Mouse (Mus musculus) forebrain, embryonic 12.5 days (tissue): ENCODE results near the gene Rdh14. TPM values are rescaled to one million over a fixed set of nuclear protein-coding genes. Genes with fewer than 3 reads are reported as not detected.
A peak's percentile ranks its signal among the peaks of the same experiment; 100 is the strongest.

Source experiments
- ATAC-seq: fragments of 200-750 bp; cut with Nextera tagmentation; 2 replicates; pipeline ENCODE4 v1.8.0; 2017; ENCODE audit warnings: moderate TSS enrichment; ENCODE audit not compliant: low FRiP score
- H3K27ac ChIP-seq: fragments of 300-500 bp; sonication (generic); 2 replicates; pipeline ENCODE4 v1.5.1; 2016; ENCODE audit warnings: mild to moderate bottlenecking
- H3K27me3 ChIP-seq: fragments of 300-500 bp; sonication (generic); 2 replicates; pipeline ENCODE4 v1.6.1; 2016; ENCODE audit warnings: mild to moderate bottlenecking
- H3K36me3 ChIP-seq: fragments of 300-500 bp; sonication (generic); replicated peaks from 2 replicates; pipeline ENCODE4 v1.6.1; 2016; ENCODE audit warnings: mild to moderate bottlenecking
- H3K4me1 ChIP-seq: fragments of 300-500 bp; sonication (generic); 2 replicates; pipeline ENCODE4 v1.6.1; 2016
- H3K4me2 ChIP-seq: fragments of 300-500 bp; sonication (generic); 2 replicates; pipeline ENCODE4 v1.6.1; 2016; ENCODE audit warnings: mild to moderate bottlenecking, moderate library complexity
- H3K4me3 ChIP-seq: fragments of 300-500 bp; sonication (generic); replicated peaks from 2 replicates; pipeline ENCODE4 v1.5.1; 2016; ENCODE audit warnings: mild to moderate bottlenecking
- H3K9ac ChIP-seq: fragments of 300-500 bp; sonication (generic); 2 replicates; pipeline ENCODE4 v1.6.1; 2016; ENCODE audit warnings: mild to moderate bottlenecking
- H3K9me3 ChIP-seq: fragments of 300-500 bp; sonication (generic); 2 replicates; pipeline ENCODE4 v1.6.1; 2016
- WGBS: fragments of 180-500 bp; shearing (Covaris S2); methylation state at CpG from one replicate; pipeline ENCODE4 v1.1.7; 2016; 5-methylcytosine and 5-hydroxymethylcytosine counted together
- polyA plus RNA-seq: library from polyadenylated mRNA; unstranded; fragments of >200 nt; fragmentation: Nextera tagmentation; extraction: Ambion mirVana; gene quantifications from 2 replicates; pipeline ENCODE4 v1.2.1, GENCODE M21; 2016

Gene Rdh14
- polyA plus RNA-seq, 1 experiment from 2014 or later, result 26.1 TPM

DNA sequence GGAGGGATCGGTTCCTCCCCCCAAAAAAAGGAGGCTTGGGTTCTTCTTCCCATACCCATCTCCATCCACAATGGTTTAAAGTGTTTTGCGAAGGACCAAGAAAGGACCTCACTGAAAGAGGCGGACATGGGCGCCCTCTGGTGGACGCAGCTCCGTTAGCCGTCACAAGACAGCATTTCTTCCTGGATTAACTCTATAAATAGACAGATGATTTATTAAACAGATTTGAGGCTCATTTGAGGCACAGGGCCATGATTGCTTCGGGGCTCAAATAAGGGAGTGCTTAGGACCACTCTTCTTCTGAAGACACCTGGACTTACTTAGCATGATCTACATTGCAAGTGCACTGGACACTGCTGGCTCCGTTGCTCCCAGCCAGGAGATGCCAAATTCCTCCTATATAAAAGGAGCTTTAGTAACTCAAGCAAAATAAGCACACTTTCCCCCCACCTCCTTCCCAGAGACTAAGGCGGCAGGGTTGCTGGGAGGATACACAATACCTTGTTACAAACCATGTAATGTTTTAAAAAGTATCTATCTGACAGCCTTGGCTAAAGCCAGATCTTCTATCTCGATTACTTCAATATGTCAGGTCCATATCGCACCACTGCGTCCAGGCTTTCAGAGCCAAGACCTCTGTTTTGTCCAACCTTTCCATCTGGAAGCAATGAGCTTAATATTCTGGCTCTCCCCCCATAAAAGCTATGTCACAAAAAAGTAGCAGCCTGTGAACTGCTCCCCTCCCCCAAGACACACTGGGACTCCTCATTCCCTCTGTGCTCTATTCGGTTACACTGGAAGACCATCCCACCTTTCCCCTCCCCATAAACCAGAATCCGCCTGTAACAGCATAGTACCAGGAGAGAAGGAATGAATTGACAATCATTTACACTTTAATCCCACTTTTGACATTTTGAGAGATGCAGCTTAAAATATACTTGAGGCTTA, 47.8 kb downstream of the Rdh14 start:
- no peak overlapping the region for H3K4me2 ChIP-seq
- no peak overlapping the region for H3K4me3 ChIP-seq
- peaks cover 14% of the 10 kb centered on the region; the same call in 1 of the 2 replicates for H3K27me3 ChIP-seq
- H3K9ac ChIP-seq, result no peak overlapping the region
- peaks cover 7% of the 10 kb centered on the region; the same call in 1 of the 2 replicates for H3K4me1 ChIP-seq
- 27% methylated on average over 15 of the region's 15 CpGs for WGBS
- no peaks in the 10 kb centered on the region for H3K9me3 ChIP-seq
- H3K27ac ChIP-seq, result no peak overlapping the region
- no peaks in the 10 kb centered on the region for H3K36me3 ChIP-seq
- peak; percentile 65 for ATAC-seq

DNA sequence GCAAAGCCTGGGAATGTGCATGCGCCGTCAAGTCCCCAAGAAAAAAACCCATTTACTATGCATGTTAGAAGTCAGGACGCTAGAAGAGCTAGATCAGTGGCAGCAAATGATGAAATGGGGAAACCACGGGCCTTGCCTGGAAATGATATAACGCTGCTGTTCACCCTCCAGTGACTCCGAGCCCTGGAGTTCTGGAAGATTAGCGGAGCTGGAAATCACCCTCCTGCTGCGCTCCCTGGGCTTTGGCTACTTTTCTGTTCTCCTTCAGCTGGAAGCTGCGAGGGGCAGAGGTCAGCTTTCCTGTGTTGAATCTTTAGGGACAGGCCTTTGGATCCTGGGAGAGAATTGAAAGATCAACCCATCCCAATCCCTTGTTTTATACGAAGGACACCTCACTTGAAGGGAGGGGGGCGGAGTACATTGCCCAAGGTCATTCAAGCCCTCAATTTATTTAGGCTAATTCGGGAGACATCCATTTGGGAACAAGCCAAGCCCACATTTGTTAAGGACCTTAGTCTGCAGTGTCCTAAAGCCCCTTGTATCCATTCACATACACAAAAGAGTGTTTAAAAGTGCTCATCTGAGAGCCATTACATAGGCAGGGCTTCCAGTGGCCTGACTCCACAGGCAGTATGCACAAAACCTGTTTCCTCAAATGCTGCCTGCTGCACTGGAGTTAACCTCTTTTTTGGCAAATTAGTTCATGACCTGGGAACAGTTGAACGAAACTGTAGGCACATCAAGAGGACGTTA, 49.1 kb downstream of the Rdh14 start:
- Histone ChIP-seq H3K36me3 (no peaks in the 10 kb centered on the region), H3K27ac (no peak overlapping the region), H3K9me3 (no peaks in the 10 kb centered on the region), H3K9ac (no peak overlapping the region), H3K4me1 (peaks cover 7% of the 10 kb centered on the region; the same call in 1 of the 2 replicates), H3K27me3 (peaks cover 14% of the 10 kb centered on the region; the same call in 1 of the 2 replicates), H3K4me3 (no peak overlapping the region), H3K4me2 (no peak overlapping the region)
- 9% methylated on average over 14 of the region's 14 CpGs for WGBS
- ATAC-seq, result no peak

Other genes starting within 250 kb of the Rdh14 start
- not detected in 2 replicates for gene Nt5c1b, start 20.8 kb upstream of the Rdh14 start, polyA plus RNA-seq